Mouse (Mus musculus) adrenal gland, postnatal 10 days (tissue): Measurements from ENCODE around the gene Mtfp1. TPM values are rescaled to one million over a fixed set of nuclear protein-coding genes. Genes with fewer than 3 reads are reported as not detected.
"Not testable (repeated sequence)": the region's sequence is repeated elsewhere in the genome, so short reads cannot be mapped to it uniquely, and the experiment has no call there.

Experiments
- DNase-seq: peaks from one replicate; pipeline ENCODE4 v3.0.0; 2021; ENCODE audit warnings: mixed read lengths
- long read RNA-seq, 2 experiments: library from polyadenylated mRNA; stranded (forward); transcript quantifications; one replicate each; pipeline ENCODE4 v2.0.0; 2021
- total RNA-seq, 2 experiments: library from RNA; stranded (reverse); gene quantifications; 2 replicates each; pipeline ENCODE4 v1.2.3; 2021

Mtfp1 gene
- total RNA-seq, result 10 to 100 TPM; 24.4 to 34.6 TPM
- long read RNA-seq, experiment 1, transcript Mtfp1-201 (4 exons, 1,411 nt), result major isoform, 38 of 48 reads
- long read RNA-seq, experiment 1, partial matches to known transcripts, result 4 of 48 reads
- long read RNA-seq, experiment 1, other reads (novel, unspliced or antisense), result 6 of 48 reads
- long read RNA-seq, experiment 2, transcript Mtfp1-201 (4 exons, 1,411 nt), result major isoform, 22 of 26 reads
- long read RNA-seq, experiment 2, partial matches to known transcripts, result 0 of 26 reads
- long read RNA-seq, experiment 2, other reads (novel, unspliced or antisense), result 4 of 26 reads

DNA sequence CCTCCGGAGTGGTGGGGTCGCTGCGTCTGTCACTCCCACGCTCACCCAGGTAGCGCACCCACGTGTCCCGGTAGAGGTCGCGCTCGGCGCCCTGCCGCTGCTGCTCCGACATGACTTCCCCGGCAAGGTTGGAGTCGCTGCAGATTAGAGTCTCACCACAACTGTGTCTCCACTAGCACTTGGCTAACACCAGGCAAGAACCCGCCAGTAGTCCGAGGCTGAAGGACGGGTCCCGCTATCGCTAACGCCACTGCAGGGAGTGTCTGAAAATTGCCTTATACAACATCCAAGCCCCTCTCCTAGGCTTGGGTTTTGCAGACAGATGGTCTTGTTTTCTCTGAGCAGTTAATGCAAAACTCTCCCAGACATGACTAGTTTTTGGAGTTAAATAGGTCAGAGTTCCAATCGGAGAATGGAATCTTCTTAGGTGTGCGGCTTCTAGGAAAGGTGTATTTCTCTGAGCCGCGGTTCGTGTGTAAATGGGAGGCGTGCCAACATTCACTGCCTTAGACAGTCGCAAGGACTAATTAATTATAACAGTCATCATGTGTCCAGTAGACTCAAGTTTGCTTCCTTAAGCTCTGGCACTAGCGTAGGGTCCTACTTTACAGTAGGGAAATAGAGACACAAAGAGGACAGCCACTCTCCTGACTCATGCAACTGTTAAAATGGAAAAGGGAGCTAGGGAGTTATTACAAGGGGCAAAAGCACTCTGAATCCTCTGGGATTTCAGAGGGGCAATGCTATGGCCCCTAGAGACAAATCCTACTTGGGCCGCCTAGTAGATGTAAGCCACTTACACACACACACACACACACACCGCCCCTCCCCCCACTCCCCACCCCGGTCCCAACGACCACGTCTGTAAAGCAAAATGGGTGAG is at the start of gene Mtfp1:
Mtfp1 (minus strand) TSS at position 275 of the 883 bp plus-strand sequence.
- peak; percentile 79 for DNase-seq

DNA sequence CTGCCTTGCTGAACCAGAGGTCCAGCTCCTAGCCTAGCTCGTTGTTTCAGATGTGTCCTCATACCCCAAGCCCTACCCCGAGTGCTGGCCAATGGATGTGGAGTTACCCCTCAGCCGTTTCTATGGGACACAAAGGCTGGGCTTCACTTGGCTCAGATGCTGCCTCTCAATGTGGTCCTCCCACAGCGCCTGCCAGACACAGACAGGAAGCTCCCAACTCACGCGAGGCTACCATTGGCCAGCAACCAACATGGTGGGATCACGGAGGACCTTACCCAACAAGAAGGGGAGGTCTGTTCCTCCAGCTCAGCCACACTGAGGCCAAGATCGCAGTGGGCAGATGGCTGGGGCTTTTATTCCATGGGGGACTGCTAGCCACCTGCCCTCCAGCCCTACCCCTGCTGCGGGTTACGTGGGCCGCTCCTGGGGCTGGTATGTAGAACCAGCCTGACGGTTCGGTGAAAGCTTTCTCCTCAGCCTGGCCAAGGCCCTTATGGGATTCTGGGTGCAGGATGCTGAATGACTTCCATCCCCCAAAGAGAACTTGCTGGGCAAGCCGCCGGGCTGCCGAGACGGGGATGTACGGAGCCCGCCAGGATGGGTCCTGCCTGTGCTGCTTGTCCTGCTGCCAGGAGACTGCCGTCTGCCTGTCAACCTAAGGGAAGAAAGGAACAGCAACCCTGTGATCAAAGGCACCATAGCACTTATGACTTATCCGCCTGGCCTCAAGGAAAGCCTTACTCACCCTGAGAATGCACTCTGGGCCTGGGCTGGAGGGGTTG is 48.2 kb upstream of the Mtfp1 start:
- DNase-seq, result no peak

DNA sequence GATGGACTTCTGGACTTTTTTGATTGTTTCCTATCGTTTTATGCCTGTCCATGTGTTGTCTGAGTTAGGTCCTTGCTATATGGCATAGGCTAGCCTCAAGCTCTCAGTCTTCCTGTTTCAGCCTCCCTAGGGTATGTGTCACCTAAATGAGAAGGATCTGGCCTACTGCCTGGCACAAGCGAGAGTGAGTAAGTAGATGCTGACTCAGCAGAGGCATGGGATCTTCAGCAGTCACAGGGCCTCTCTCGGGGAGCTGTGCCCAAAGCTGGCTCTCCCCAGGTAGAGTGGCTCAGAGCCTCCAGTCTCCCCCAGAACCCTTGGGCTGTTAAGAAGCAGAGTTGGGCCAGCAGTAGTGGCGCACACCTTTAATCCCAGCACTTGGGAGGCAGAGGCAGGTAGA is 47.1 kb upstream of the Mtfp1 start:
- DNase-seq, result no peak

DNA sequence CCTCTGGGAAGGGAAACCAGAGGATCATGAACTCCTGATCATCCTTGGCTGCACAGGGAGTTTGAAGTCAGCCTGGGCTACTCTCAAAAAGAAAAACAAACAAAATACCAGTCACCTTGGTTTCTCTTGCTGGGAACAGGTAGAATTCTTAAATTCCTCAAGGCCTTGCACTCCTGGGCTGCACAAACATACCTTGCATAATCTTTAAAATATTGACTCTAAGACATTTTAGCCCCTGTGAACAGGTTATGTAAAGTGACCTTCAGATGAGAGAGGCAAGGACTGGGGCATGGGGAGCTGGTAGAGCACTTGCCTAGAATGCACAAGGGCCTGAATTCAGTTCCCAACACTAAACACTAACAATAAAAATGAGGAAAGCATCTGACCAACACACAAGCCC is 46.3 kb upstream of the Mtfp1 start:
- no peak for DNase-seq

DNA sequence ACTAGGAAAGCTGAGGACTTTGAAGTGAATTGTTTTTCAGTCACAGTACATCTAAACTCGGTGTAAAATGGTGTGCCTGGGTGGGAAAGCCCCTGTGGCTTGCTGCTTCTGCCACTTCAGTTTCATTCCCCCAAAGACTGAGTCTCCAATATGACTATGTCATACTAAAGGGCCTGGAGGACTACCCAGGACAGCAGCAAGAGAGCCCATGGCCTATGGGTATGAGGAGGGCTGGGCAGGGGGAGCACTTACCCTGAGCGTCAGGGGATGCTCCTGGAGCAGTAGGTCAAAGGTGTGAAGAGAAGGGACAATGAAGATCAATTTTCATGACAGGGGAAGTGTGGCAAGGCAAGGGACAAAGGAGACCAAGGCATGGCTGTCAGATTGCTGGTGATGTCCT is 43.7 kb upstream of the Mtfp1 start:
- DNase-seq, result no peak

DNA sequence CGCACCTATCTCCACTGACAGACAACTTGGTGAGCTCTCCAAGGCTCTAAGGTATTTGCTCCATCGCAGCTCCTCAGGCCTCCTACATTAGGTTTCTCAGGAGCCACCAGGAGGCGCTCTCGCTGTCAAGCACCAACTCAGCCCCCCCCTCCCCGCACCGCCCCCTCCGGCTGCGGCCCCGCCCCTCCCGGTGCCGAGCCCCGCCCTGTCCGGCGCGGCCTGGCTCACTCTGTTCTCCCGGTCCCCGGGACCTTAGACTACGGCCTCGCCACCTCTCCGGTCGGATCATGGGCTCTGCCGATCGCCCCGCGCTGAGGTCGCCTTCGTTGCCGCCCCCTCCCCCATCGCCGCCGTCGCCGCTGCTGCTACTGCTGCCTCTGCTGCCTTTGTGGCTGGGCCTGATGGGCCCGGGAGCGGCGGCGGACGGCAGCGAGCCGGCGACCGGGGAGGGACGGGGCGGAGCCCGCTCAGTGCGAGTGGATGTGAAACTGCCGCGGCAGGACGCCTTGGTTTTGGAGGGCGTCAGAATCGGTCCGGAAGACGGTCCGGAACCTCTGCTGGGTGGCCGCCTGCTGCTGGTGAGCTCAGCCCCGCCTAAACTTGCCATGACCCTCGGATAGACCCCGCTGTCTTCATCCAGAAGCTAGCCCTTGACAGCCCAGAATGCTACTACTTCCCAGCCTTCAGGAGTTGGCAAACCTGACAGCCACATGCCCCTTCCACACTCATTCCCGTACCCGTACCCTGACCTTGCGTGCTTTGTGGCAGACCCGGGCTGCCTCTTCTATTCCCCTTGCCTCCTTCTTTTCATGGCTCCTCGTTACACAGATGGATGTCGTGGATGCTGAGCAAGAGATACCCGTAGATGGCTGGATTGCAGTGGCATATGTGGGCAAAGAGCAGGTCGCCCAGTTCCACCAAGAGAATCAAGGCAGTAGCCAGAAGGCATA is 40.0 kb upstream of the Mtfp1 start, which contains the start of gene Rnf215:
Rnf215 (plus strand) TSS at position 217 of the 950 bp plus-strand sequence.
- DNase-seq, result peak; percentile 94

DNA sequence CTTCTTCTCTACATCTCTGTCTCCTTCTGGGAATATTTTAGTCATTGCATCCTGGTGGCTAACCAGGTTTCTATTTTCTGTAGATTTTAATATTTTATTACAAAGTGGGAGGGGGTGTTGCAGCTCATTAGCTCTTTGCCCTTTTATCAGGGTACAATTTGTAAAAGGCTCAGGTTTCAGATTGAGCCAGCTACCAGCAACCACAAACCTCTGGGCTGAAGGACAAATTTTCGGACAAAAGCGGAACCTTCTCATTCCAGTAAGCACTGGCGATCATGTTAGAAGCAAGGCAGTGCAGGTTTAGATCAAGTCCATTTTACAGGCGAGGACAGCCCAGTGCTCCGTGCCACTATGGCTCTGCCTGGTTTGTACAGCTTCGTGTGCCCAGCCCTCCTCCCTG is 39.2 kb upstream of the Mtfp1 start:
- DNase-seq, result no peak

DNA sequence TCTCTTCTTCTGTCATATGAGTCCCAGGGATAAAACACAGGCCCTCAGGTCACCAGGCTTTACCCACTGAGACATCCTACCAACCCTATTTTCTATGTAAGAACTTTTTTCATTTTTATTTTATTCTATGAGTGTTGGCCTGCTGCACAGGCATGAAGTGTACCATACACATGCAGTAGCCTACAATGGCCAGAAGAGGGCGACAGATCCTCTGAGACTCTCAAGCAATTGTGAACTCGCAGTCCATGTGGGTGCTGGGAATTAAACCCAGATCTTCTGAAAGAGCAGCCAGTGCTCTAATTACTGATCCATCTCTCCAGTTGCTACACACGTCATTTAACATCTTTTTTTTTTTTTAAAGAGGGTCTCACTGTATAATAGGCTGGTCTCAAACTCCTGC is 38.2 kb upstream of the Mtfp1 start:
- DNase-seq, result no peak

DNA sequence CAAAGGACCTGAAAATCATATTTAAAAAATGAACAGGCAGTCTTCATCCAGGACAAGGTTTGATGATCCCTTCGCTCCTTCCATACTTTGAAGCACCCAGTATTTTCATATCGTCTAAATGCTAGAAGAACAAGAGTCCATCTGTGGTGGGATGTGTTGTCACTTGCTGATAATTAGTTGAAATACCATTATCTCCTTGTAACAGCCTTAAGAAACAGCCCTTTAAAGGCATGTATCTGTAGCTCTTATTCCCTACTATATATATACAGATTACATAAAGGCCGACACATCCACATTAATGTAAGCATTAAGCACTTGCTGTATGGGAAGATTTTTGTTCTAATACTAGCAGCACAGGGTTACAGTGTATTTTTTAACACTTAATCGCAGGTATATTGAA is 33.2 kb upstream of the Mtfp1 start:
- DNase-seq, result not testable (repeated sequence)

DNA sequence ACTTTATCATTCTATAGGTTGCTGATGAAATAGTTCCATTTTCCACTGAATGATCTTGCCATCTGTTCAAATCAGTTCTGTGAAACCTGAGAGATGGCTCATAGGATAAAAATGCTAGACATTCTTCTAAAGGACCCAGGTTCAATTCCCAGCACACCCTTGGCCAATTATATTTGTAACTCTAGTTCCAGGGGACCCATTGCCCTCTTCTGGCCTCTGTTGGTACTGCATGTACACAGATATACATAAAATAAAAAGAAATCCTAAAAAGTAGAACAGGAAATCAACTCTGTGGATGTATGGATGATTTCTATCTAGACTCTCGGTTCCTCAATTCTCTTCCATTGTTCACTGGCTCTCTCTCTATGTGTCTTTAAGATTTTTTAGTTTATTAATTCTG is 31.8 kb upstream of the Mtfp1 start:
- no peak for DNase-seq

DNA sequence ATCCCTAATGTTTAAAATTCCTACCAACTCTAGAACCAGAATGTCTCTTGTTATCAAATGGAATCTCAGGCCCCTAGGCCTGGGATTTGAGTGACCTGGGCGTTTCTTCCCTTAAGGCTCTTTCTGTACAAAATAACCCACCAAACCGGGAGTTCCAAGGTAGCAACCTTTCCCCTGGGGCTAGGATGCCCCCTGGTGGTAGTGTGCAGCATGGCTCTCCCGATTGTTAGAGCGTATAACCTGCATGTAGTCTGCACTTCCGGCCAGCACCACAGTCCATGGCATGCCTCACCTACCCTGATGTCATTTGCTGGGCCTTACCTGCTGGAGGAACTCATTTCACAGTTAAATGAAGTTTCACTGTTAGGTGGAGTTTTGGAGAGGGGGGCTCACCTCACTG is 28.7 kb upstream of the Mtfp1 start:
- peak; percentile 67 for DNase-seq

DNA sequence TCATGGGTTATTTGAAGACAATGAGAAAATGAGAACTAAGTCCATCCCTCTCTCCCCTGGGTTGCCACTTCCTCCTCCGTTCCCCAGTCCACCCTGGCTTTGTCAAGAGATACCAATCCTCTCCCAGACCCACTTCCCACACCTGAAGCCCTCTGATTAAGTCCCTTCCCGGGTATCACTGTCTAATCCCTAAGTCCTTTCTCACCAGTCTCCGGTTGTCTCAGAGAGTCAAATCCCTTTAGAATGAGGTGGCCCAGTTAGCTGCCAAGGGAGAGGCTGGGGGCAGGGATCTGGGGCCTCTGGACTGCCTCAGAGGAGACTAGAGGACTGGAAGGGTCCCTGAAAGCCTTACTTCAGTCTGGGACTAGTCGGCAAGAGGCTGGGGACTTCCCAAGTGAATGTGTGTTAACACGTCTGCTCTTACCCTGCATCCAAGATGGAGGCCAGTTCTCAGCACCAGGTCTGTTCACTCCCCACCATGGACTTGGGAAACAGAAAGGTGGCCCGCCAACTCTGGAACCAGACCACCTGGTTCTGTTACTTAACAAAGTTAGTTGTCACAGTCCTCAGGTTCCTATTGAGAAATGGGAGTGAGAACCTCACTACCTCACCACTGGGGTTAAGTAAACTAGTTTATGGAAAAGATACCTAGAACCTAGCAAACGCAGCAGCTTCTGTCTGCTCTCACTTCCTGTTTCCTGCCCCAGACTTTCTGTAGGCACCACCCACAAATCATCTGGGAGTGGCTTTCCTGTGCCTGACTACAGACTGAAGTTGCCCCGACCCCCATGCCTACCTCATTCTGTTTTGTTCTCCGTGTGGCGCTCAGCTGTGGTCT is 27.7 kb upstream of the Mtfp1 start, which contains the start of gene Sec14l2:
Sec14l2 (minus strand) TSS at position 674 of the 838 bp plus-strand sequence.
- DNase-seq, result no peak

DNA sequence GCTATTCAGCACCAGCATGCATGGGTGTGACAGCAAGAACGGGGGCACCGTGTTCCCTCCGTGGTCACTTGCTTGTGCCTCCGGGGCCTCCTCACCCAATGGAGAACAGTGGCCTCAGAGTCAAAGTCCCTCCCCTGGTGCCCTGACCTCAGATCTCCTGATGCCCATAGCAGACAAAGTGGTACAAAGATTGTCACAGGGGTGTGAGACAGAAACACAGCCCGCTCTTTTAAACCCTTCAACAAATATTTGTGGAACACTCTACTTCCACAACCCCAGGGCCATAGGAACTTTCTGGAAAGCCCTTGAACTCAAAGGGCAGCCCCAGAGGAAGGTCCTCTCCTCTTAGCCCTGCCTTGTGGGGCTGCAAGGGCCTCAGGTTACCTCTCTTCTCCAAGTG is 27.0 kb upstream of the Mtfp1 start:
- no peak for DNase-seq

DNA sequence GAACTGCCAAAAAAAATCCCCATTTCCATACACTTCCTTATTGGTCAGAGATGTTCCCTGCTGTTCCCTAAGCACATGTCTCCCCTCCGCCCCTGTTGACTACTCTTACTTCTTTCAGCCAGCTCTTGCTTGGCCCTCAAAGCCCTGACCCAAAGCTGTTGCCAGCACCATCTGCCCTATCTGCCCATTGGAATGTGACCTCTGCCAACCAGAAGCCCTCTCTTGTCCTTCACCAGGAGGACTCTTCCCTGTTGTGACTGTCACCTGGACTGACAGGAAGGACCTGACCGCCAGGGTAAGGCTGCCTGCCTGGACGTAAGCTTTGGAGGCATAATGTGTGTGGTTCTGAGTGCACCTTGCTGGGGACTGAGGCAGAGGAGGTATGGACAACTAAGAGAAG is 26.4 kb upstream of the Mtfp1 start:
- DNase-seq, result no peak

DNA sequence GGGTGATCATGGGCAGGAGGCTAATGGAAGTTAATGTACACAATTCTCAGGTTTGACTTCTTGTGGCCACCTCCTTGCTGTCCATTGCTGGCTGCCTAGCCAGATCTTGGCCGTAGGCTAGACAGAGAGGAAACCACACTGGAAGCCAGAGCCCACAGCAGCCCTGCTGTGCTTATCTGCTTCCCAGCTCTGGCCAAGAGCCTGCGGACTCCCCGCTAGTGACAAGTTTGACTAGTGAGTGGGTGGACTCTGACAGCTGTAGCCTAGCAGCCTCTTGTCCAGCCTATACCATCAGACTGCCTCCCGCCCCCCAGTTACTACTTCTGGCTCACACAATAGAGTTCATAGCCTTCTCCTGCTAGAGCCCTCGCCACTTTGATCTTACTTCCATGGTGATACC is 24.4 kb upstream of the Mtfp1 start:
- no peak for DNase-seq

DNA sequence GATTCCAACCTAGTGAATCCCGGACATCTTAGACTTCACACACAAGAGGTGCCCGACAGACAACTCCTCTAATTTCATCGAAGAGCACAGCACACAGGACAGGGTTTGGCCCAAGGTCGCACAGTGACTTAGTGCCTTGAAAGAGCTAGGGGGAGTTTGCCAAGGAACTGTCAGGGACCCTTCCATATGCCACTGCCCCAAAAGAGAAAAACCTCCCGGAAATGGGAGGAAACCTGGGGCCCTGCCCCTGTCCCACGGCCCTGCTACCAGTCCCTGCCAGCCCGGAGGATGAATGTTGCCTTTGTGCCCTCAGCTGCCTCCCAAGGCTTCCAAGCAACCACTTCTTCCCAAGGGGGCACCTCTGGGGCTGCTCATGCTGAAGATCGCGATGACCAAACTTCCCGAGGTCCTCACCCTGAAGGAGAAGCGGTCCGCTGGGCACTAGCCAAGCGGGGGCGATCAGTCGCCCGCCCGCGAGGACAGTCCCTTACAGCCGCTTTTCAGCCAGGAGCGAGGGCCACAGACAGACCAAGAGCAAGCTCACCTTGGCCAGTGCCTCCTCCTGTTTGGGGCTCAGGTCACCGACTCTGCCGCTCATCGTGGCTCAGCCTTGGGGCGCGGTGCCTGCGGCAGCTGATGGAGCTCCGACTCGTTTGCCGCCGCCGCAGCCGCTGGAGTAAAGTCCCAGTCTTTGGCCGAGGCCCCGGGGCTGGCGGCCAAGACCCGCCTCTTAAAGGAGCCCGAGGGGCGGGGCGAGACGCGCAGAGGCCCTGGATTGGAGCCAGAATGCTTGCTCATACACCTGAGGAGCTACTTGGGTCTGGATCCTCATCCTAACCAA is 23.1 kb upstream of the Mtfp1 start:
- peak; percentile 76 for DNase-seq

DNA sequence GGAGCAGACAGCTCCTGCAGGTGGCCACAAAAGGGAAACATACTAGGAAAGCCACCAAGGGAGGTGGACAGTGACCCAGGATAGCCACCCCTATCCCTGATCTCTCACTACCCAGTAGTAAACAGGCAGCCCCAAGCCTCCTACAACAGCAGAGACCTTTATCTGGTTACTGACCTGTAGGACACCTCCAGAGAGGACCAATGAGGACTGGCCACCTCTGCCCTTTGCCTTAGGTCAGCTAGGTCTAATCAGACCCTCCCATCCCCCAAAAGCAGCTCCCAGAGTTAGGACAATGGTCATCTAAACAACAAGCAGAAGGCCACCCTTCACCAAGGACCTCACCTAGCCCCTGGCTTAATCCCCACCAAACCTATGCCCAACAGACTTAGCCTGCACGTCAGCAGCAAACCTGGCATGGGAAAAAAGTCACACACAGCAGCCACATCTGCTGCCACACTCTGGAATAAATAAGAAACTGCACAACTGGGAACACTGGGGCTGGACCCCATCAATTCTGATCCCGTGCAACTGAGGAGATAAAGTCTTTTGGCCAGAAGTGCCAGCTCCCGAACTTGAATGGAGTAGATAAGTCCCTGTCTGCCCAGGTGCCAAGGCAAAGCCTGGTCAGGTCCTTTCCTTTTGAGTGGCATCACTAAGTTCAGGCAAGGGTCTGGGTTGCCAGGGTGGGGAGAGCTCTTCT is 22.3 kb upstream of the Mtfp1 start:
- no peak for DNase-seq

DNA sequence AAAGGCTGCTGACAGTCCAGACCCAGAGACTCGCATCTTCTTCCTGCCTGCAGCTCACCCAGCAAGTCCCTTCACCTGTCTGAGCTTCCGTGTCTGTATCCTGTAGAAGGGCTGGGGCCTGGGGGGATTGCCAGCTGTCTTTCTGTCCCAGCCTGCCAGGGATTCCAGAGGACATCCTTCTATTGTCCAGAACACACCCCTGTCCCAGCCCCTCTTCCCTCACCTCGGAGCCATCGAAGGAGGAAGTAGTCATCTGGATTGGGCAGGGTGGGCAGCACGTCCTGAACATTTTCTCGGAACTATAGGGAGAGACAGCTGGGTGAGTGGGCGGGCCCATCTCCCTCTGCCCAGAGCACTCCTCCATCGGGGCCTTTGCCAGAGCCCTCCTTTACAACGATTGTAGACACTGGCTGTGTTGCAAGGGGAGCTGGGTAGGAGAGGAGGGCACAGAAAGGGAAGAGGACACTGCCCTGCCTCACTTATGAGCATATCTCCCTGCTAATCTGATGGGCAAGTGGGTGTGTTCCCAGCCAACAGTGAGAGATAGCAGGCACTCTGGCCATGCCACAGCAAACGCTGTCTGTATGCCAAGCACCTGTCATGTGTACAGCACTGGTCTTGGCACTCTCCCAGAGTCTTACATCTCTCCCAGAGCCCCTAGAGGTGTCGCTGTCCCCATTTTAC is 21.4 kb upstream of the Mtfp1 start:
- no peak for DNase-seq
